Mouse (Mus musculus): Measurements from ENCODE around the gene Rcl1. TPM values are rescaled to one million over a fixed set of nuclear protein-coding genes. Genes with fewer than 3 reads are reported as not detected.

The Rcl1 gene
- polyA plus RNA-seq, 1 experiment: 70.1 TPM

GRCm38 (mm10) chr19:29099596-29099995 lies 1.6 kb upstream of the Rcl1 start:
- no peak for TF ChIP-seq GATA1 (IDR thresholded peaks at IDR 0.05; ENCODE audit: low read length)

GRCm38 (mm10) chr19:29100261-29100660 lies 914 bp upstream of the Rcl1 start:
- no peak for TF ChIP-seq GATA1 (IDR thresholded peaks at IDR 0.05; ENCODE audit: low read length)

GRCm38 (mm10) chr19:29101591-29101990 lies 416 bp downstream of the Rcl1 start:
- TF ChIP-seq GATA1 (IDR thresholded peaks at IDR 0.05; ENCODE audit: low read length): no peak

GRCm38 (mm10) chr19:29102098-29102497 lies 923 bp downstream of the Rcl1 start:
- no peak for TF ChIP-seq GATA1 (IDR thresholded peaks at IDR 0.05; ENCODE audit: low read length)

- no peak for TF ChIP-seq GATA1 (IDR thresholded peaks at IDR 0.05; ENCODE audit: low read length)
Observed at GRCm38 (mm10) chr19:29105816-29106215, 4.6 kb downstream of the Rcl1 start.

GRCm38 (mm10) chr19:29106261-29106660 lies 5.1 kb downstream of the Rcl1 start:
- no peak for TF ChIP-seq GATA1 (IDR thresholded peaks at IDR 0.05; ENCODE audit: low read length)

GRCm38 (mm10) chr19:29112662-29113061 lies 11.5 kb downstream of the Rcl1 start:
- no peak for TF ChIP-seq GATA1 (IDR thresholded peaks at IDR 0.05; ENCODE audit: low read length)

GRCm38 (mm10) chr19:29113746-29114649 lies 12.8 kb downstream of the Rcl1 start:
- no peak for TF ChIP-seq GATA1 (IDR thresholded peaks at IDR 0.05; ENCODE audit: low read length)

GRCm38 (mm10) chr19:29116796-29117195 lies 15.6 kb downstream of the Rcl1 start:
- no peak for TF ChIP-seq GATA1 (IDR thresholded peaks at IDR 0.05; ENCODE audit: low read length)

- TF ChIP-seq GATA1 (IDR thresholded peaks at IDR 0.05; ENCODE audit: low read length): no peak
Observed at GRCm38 (mm10) chr19:29118196-29118595, 17.0 kb downstream of the Rcl1 start.

GRCm38 (mm10) chr19:29120311-29120710 lies 19.1 kb downstream of the Rcl1 start:
- TF ChIP-seq GATA1 (IDR thresholded peaks at IDR 0.05; ENCODE audit: low read length): no peak

GRCm38 (mm10) chr19:29121394-29121793 lies 20.2 kb downstream of the Rcl1 start:
- TF ChIP-seq GATA1 (IDR thresholded peaks at IDR 0.05; ENCODE audit: low read length): no peak

GRCm38 (mm10) chr19:29124886-29125585 lies 23.9 kb downstream of the Rcl1 start:
- TF ChIP-seq GATA1 (IDR thresholded peaks at IDR 0.05; ENCODE audit: low read length): no peak

- no peak for TF ChIP-seq GATA1 (IDR thresholded peaks at IDR 0.05; ENCODE audit: low read length)
Observed at GRCm38 (mm10) chr19:29126347-29127015, 25.3 kb downstream of the Rcl1 start.

GRCm38 (mm10) chr19:29127331-29127730 lies 26.2 kb downstream of the Rcl1 start:
- TF ChIP-seq GATA1 (IDR thresholded peaks at IDR 0.05; ENCODE audit: low read length): no peak

- no peak for TF ChIP-seq GATA1 (IDR thresholded peaks at IDR 0.05; ENCODE audit: low read length)
Observed at GRCm38 (mm10) chr19:29128217-29128616, 27.0 kb downstream of the Rcl1 start.

Data from G1E-ER4 (cell line).